Mouse (Mus musculus) cerebral cortex, adult 2 months (tissue): ENCODE measurements around the gene Ago1.

Experiments used
- WGBS: fragments of 180-500 bp; shearing (Covaris S2); methylation state at CpG from one replicate; pipeline ENCODE4 v1.1.7; 2018; 5-methylcytosine and 5-hydroxymethylcytosine counted together

The Ago1 gene

DNA sequence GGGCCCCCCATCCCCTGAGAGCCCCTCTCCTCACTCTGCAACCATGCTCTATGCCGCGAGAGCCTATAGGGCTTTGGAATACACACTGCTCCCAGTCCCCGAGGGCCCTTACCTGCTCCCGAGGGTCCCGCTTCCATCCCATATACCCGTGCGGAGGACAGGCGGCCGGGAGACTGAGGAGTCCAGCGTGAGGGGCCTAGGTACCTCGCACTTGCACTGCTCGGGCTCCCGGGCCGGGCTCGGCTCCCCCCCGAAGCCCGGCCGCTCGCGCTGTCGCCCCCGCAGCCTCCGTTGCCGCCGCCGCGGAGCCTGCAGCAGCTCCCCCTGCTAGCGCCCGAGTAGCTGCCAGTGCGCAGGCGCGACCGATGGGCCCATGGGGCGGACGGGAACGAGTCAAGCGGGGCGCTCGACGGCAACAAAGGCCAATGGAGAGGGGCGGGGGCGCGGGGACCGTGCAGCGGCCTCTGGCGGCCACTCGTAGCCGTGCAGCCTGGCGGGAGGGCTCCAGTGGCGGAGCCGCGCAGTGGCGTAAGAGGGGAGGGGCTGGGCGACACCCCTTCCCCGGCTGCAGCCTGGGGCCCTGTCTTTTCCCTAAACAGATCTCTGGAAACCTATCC, at the start of gene Ago1:
TSS of gene Ago1 (minus strand) at position 299 of the 617 bp plus-strand sequence.
- WGBS = under 1% methylated on average over 50 of the region's 55 CpGs

DNA sequence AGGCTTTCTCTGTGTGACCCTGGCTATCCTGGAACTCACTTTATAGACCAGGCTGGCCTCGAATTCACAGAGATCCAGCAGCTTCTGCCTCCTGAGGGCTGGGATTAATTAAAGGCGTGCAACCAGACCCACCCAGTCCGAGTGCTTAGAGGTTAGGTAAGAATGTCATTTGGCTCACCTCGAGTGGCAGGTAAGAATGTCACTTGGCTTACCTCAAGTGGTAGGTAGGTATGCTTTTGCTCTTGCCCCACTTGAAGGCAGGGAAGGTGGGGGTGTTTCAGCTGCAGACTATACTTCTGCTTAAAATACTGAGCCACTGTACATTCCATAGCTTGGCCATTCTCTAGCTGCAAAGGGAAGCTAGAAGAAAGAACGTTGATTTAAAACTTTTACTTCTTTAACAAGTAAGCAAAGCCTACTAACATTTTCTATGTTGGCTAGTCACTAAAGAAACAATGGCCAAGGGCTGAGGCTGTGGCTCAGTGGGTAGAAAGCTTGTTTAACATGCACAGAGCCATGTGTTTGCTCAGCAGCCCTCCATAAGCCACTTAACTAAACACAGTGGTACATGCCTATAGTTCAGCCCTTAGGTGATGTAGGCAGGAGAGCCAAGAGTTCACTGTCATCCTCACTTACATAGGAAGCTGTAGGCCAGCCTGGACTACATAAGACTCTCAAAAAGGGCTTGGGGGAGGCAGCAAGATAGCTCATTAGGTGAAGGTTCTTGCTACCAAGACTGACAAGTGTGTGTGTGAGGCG, 44.1 kb upstream of the Ago1 start:
- WGBS = 89% methylated on average over 6 of the region's 6 CpGs

DNA sequence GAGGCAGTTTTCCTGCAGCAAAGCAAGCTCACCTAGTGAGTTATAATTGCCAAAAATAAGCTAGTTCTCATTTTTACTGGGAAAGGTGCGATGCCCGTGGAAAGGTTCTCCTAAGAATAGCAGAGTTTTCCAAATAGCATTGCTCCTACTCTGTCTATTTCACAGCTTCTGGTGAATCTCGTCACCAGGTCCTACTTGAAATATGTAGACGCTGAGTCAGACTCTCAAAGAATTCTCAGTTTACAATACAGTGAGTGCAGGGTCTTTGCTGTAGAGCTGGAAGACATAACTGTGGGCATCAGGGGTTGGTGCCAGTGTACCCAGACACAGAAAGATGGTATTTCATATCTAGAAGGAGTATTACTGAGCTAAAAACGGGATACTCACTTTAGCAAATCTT, 42.6 kb upstream of the Ago1 start:
- 67% methylated on average over 5 of the region's 5 CpGs for WGBS

DNA sequence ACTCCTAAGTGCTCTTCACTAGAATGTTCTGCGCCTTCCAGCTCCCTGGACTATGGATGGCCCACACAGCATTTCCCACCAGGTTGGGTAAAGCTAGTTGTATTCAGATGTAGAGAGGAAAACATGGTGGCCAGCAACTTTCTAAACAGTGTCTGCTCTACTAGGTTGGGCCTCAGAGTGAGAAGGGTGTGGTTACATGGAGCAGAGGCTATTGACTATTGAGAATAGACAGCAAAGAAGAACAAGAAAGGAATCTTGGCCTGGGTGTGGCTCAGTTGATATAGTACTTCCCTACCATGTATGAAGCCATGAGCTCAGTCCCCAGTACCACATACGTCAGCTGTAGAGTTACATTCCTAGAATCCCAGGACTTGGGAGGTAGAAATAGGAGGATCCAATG, 40.7 kb upstream of the Ago1 start:
- 92% methylated on average over 2 of the region's 2 CpGs for WGBS

DNA sequence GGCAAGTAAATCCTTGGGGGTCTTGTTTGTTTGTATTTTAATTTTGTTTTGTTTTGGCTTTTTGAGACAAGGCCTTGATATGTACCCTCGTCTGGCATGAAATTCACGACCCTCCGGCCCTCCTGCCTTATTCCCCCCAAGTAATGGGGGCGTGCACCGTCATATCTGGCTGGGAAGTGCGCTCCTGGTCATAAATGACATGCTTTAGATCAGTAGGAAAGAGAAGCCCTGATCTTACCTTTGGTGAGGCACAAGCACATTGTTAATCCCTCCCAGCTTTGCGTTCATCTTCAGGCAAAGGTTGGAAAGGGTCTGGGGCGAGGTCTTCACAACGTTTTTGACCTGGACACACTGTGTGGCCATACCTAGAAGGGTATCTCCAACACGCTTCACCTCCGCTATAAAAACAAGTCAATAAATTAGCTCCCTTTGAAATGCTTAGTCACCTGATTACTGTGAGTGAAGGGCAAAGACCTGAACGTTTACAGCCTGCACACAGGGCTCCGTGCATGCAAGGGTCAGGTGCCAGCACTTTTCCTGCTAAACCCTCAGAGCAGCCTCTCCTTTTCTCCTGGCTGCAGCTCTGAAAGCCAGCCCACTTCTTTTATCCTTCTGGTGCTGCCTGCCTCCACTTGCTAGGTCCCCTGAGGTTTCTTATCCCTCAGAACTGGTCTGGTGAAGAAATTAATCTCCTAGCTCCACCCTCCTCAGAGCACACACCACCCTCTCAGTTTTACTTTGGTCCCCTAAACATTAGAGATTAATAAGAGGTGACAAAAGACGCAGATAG, 39.9 kb upstream of the Ago1 start:
- 84% methylated on average over 14 of the region's 14 CpGs for WGBS

DNA sequence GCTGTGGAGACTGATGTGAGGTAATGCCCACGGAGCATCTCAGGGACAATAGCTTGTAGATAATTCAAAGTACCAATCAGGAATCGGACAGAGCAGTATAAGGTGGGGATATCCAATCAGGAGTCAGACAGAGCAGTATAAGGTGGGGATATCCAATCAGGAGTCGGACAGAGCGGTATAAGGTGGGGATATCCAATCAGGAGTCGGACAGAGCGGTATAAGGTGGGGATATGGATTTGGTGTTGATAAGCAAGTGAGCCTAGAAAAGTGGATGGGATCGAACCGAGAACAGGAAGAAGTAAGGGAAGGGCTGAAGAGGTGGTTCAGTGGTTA, 34.6 kb upstream of the Ago1 start:
- WGBS = 81% methylated on average over 8 of the region's 8 CpGs

DNA sequence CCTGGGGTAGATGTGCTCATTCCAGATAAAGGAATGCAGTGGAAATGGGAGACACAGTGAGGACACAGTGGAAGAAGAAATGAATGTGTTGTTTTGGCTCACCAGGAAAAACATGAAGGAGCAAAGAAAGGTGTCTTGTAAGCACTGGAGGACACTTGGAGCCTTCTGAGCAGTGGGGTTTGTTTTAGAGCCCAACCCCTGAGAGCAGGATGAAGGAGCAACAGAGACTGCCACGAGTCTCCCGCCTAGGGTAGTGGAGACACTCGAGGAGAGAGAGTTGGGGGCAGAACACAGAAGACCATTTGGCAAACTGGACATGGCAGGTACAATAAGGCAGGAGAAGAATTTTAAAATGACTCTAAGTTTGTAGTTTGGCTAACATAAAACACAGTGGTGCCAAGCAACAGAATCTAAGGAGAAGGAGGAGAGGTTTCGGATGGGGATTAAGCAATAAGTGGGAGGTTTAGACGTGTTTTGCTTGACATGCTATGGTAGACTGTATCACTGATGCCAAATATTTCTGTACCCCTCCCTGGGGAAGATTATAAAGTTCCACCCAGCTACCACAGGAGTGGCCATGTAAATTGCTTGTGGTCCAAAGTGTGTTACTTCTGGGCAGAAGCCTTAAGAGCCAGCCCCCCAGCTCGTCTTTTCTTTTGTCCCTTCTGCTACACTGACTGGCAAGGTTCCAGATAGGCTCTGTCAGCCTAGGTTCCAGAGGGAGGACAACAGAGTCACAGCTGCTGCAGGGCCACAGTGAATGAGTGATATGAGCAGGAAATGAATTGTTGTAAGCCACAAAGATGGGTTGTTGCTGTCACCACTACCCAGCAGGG, 34.0 kb upstream of the Ago1 start:
- WGBS = 56% methylated on average over 6 of the region's 6 CpGs

DNA sequence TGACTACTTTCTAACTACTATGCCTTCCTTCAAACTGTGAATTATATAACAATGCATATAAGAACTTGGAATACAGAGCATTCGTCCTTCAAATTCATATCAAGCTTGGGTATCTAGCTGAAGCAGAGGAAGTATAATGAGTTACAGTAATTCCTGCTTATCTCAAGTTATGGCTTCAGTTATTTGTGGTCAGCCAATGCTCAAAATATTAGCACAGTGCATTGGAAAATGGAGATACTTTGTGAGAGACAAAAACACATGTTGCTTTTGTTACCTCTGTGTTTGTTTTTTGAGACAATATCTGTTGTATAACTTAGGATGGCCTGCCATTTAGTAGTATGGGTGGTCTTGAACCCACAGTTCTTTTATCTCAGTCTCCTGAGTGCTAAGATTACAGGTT, 30.2 kb upstream of the Ago1 start:
- WGBS = 76% methylated on average over 1 of the region's 1 CpGs

DNA sequence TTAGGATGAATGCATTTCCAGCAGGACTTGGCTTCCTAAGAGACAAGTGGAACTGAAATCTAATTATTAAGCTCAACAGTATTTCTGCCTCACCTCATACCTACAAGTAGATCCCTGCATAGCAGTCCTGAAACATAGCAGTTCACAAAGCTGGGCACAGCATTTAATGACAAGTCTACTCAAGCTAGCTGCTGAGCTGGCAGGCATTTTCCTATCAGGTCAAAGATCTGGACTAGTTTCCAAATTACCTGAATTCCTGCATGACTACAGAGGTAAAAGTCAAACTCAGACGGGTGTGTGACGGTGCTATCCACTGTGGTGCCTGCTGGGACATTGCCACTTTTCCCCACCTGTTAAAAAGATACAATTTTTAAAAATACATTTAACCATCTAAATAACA, 28.6 kb upstream of the Ago1 start:
- WGBS = 99% methylated on average over 2 of the region's 2 CpGs

DNA sequence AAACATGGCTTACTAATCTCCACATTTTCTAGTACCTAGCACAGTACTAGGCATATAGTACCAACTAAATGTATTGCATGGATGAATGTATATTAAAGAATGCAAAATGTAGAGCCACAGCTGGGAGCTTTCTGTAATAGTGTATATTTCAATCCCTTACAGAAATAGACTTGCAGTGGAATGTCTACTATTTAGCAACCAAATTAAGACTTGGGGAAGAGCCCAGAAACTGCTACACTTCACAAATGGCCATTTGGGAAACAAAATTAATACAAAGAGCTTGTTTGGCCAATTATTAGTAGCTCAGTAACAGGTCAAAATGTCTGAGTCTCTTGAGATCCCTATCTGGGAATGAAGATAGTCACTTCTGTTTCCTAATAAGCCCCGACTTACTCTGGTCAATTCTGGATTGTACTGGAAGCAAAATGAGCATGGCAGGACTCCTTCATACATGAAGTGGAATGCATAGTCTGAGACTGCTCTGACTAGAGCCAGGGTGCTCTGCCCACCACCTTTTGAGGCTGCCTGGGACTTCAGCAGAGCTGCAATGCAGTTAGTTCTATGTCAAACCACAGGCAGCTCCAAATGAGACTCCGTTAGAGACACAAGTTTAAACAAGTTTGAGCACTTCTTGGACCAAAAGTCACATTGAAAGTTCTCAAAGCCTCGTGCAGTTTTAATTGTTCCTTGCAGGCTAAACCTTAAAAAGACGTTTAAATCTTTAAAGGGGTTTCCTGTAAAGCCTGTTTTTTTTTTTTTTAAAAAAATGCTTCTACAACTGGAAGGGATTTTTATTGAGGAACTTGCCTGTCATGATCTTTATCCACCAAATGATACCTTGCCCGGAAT, 27.8 kb upstream of the Ago1 start:
- WGBS = 65% methylated on average over 5 of the region's 5 CpGs

DNA sequence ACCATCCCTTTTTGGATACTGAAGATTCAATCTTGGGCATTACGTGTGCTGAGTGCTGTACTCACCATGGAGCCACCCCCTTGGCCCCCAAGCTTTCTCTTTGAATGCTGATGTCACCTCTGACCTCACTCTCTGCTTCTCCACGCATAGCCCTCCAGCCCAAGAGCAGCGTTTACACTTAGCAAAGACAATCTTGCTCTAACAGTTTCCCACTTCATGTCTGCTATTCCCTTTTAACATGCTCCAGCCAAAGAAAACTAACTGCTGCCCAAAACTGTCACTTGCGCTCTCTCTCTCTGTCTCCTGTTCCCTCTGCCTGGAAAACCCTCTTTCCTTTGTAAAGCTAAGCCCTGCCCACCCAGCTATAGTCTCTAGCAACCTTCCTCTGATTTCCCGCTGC, 27.1 kb upstream of the Ago1 start:
- WGBS = 71% methylated on average over 5 of the region's 5 CpGs

DNA sequence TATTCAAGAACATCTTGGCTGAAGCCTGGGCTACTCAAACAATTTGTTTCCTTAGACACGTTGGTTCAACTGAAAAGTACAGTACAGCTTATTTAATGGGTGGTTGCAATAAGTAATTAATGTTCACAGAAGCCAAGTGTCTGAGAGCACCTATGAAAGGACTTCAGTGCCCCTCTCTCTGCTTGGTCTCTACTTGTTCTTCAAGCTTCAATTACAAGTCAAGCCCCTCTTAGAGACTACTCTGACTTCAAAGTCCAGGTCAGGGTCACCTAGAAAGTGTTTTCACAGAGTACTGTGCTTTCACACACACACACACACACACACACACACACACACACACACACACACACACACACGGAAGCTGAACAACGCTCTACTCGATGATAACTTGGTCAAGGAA, 25.0 kb upstream of the Ago1 start:
- 91% methylated on average over 4 of the region's 4 CpGs for WGBS

DNA sequence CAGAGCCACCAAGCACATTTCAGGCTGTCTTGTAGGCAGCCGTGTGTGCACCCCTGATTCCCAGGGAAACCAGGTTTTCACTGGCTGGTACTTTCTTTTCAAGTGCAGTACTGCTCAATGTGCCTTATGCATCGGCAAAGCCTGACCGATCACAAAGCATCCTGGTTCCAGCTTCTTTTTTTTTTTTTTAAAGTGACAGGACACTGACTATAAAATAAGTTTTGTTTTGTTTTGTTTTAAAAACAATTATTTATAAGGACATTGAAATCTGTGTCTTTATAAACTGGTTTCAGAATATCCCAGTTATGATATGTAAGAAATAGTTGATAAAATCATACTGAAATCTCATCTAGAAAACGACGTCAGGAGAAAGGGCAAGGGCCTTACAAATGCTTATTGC, 23.6 kb upstream of the Ago1 start:
- 66% methylated on average over 5 of the region's 5 CpGs for WGBS

DNA sequence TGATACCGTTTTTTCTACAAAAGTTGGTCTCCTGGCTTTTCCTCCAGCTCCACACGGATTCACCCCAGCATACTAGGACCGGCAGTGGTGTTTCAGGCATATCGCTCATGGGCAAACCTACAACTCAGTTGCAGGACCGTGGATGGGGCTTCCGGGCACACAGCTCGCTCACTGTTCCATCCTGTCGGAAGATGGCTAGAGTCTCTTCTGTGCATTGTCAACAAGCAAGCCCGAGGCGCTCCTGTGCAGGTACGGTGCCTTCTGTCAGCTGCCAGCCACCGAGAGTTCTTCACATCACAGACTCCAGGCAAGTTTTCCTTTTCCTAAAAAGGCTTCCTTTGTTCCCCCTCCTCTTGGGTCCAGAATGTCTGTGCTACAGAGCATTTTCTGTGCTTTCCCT, 22.3 kb upstream of the Ago1 start:
- WGBS = 90% methylated on average over 12 of the region's 12 CpGs

DNA sequence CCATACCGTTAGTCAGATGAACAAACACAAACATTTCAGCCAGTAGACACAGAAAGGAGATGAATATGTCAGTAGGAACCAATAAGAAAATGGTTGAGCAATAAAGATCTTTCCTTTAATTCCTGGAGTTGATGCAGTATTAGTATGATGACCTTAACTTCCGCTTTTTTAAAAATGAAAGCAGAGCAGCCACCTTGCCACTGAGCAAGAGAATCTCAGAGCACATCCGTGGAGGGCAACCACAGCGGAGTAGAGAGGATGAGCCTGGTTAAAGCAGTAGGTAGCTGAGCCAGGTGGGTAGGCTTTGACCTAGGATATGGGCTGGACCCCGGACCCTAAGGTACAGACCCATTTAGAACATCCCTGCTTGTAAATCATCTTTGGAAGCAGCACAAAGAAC, 21.4 kb upstream of the Ago1 start:
- 90% methylated on average over 5 of the region's 5 CpGs for WGBS

DNA sequence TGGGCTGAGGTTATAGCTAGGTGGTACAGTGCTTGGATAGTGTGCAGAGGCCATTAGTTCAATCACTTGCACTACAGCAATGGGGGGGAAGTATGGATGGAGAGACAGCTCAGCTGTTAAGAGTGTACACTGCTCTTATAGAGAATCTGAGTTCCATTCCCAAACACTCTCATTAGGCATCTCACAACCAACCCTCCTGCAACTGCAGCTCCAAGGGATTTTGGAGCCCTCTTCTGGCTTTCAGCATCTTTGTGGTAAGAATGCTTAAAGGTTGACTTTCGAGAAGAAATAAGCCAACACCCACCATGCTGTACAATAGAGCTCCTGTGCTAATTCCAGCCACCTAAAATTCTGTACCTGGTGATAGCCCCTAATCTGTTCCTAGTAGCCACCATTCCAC, 17.8 kb upstream of the Ago1 start:
- 55% methylated on average over 1 of the region's 1 CpGs for WGBS

DNA sequence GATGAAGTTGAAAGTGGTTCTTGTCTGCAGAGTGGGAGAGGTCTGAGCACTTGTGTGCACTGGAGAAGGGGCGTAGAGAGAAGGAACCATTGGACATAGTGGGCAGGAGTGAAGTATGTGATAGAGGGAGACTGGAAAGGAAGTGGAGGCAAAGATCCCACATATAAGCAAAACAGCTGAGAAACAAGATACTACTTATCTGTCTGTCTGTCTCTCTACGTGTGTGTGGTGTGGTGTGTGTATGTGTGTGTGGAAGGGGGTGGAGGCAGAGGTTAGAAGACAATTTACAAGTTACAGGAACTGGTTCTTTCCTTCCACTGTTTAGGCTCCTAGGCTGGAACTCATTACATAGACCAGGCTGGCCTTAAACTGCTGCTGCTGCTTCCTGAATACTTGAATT, 16.7 kb upstream of the Ago1 start:
- 74% methylated on average over 2 of the region's 2 CpGs for WGBS

DNA sequence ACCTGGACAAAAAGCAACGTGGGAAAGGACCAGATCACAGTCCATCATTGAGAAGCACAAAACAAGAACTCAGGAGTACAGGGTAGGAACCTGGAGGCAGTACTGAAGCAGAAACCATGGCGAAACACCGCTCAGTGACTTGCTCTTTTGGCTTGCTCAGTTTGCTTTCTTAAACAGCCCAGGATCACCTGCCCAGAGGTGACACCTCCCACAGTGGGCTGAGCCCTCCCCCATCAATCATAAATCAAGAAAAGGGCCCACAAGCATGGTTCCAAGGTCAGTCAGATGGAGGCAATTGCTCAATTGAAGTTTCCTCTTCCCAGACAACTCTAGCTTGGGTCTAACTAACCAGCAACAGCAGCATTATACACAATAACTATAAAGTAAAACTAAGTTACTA, 15.5 kb upstream of the Ago1 start:
- WGBS = 93% methylated on average over 3 of the region's 3 CpGs

DNA sequence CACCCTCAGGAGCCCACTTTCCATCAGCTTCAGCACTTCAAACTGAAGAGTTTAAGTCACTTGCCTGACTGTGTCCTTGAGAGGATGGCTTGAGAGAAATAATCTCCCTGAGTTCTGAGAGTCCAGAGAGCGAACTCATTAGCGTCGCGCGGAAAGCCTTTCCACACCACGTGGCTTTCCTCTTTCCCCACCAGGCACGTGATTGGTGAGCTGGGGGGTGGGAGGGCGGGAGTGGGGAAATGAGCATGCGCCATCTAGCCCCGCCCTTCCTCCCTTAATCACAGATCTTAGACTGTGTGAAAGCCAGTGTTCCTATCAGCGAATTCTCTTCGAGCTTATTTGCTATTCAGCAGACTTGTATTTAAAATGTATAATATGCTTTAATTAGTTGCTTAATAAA, 14.6 kb upstream of the Ago1 start:
- WGBS = 84% methylated on average over 12 of the region's 12 CpGs

DNA sequence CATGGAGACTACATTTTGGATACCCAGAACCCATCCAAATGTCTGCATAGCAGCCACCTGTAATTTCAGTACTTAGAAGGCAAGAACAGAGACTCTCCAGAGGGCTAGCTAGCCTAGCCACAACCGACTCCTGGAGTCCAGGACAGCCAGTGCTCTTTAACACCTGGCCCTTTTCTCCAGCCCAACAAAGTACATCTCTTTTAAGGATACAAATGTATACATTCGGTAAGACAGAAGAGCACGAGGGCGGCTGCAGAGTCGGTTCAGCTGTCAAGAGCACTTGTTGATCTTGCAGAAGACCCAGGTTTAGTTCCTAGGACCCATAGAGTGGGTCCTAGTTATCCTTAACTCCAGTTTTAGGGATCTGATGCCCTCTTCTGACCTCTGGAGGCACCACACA, 13.1 kb upstream of the Ago1 start:
- 94% methylated on average over 5 of the region's 5 CpGs for WGBS

DNA sequence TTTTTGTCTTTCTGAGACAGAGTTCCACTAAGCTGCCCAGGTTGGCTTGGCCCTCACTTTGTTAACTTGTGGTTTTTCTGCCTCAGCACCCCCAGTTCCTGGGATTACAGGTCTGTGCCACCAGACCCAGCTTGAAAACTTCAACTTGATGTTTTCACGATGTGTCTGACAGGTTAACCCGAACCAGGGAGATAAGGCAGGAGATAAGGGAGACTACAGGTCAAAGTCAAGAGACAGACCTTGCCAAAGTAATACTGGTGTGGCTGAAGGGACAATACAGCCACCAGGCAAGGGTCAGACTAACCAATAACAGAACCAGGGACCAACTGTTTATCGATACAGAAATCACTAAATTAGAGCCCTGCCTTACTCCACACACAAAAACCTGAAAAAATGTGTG, 11.9 kb upstream of the Ago1 start:
- 83% methylated on average over 3 of the region's 3 CpGs for WGBS
